Mouse (Mus musculus) neural tube, embryonic 14.5 days (tissue): ENCODE results near the gene Rnf144a. TPM values are rescaled to one million over a fixed set of nuclear protein-coding genes. Genes with fewer than 3 reads are reported as not detected.
A peak's percentile ranks its signal among the peaks of the same experiment; 100 is the strongest.

Experiments used
- ATAC-seq: fragments of 200-750 bp; cut with Nextera tagmentation; 2 replicates; pipeline ENCODE4 v1.8.0; 2017; ENCODE audit warnings: low read depth, mild to moderate bottlenecking, moderate TSS enrichment, moderate library complexity
- H3K27ac ChIP-seq: fragments of 300-500 bp; sonication (generic); 2 replicates; pipeline ENCODE4 v1.5.1; 2014; ENCODE audit warnings: low read depth, mild to moderate bottlenecking, control low read depth, low read length, moderate library complexity, mixed read lengths
- H3K27me3 ChIP-seq: fragments of 300-500 bp; sonication (generic); 2 replicates; pipeline ENCODE4 v1.6.1; 2014; ENCODE audit warnings: low read length; ENCODE audit not compliant: control insufficient read depth, insufficient read depth
- H3K36me3 ChIP-seq: fragments of 300-500 bp; sonication (generic); 2 replicates; pipeline ENCODE4 v1.6.1; 2014; ENCODE audit warnings: low read length, mixed read lengths; ENCODE audit not compliant: control insufficient read depth, insufficient read depth
- H3K4me1 ChIP-seq: fragments of 300-500 bp; sonication (generic); 2 replicates; pipeline ENCODE4 v1.6.1; 2014; ENCODE audit warnings: low read length; ENCODE audit not compliant: control insufficient read depth, insufficient read depth
- H3K4me2 ChIP-seq: fragments of 300-500 bp; sonication (generic); 2 replicates; pipeline ENCODE4 v1.6.1; 2014; ENCODE audit warnings: mild to moderate bottlenecking, low read depth, low read length, control low read depth
- H3K4me3 ChIP-seq: fragments of 300-500 bp; sonication (generic); 2 replicates; pipeline ENCODE4 v1.5.1; 2014; ENCODE audit warnings: low read depth, low read length, control low read depth, mixed read lengths
- H3K9ac ChIP-seq: fragments of 300-500 bp; sonication (generic); replicated peaks from 2 replicates; pipeline ENCODE4 v1.6.1; 2014; ENCODE audit warnings: low read depth, mild to moderate bottlenecking, control low read depth, low read length, mixed read lengths
- H3K9me3 ChIP-seq: fragments of 300-500 bp; sonication (generic); 2 replicates; pipeline ENCODE4 v1.6.1; 2016; ENCODE audit warnings: low read length; ENCODE audit not compliant: control insufficient read depth
- WGBS: fragments of 180-500 bp; shearing (Covaris S2); extraction: QIAGEN DNeasy Blood & Tissue Kit; methylation state at CpG from one replicate; pipeline ENCODE4 v1.1.7; 2014; 5-methylcytosine and 5-hydroxymethylcytosine counted together
- polyA plus RNA-seq: library from polyadenylated mRNA; unstranded; fragments of >200 nt; fragmentation: Nextera tagmentation; extraction: Ambion mirVana; gene quantifications from 2 replicates; pipeline ENCODE4 v1.2.1, GENCODE M21; 2014

Rnf144a gene
- polyA plus RNA-seq, 1 experiment from 2014 or later = 24.1 TPM

DNA sequence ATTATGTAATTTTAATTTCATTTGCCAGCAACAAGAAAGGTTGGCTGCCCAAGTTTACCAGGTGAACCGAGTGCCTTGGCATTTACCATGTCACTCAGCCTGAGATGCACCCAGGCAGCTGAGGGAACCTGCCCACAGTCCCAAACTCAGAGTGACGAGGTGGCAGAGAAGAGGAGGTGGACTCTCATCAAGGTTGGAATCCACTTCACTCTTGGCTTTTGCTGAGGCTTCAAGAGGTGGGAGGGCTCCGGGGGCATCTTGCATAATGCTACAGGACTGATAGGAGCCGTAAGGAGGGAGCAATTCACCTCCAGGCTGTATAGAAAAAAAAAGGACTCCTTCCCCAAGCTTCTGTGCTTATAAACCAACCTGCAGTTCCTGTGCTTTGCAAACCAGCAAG, 48.7 kb downstream of the Rnf144a start:
- no peak for ATAC-seq
- no peak overlapping the region for H3K27ac ChIP-seq
- no peak overlapping the region for H3K9ac ChIP-seq
- H3K36me3 ChIP-seq = no peaks in the 10 kb centered on the region
- H3K4me3 ChIP-seq = no peak overlapping the region
- H3K9me3 ChIP-seq = no peaks in the 10 kb centered on the region
- peaks cover 15% of the 10 kb centered on the region for H3K4me1 ChIP-seq
- no peaks in the 10 kb centered on the region for H3K27me3 ChIP-seq
- WGBS = 91% methylated on average over 4 of the region's 4 CpGs
- no peak overlapping the region for H3K4me2 ChIP-seq

DNA sequence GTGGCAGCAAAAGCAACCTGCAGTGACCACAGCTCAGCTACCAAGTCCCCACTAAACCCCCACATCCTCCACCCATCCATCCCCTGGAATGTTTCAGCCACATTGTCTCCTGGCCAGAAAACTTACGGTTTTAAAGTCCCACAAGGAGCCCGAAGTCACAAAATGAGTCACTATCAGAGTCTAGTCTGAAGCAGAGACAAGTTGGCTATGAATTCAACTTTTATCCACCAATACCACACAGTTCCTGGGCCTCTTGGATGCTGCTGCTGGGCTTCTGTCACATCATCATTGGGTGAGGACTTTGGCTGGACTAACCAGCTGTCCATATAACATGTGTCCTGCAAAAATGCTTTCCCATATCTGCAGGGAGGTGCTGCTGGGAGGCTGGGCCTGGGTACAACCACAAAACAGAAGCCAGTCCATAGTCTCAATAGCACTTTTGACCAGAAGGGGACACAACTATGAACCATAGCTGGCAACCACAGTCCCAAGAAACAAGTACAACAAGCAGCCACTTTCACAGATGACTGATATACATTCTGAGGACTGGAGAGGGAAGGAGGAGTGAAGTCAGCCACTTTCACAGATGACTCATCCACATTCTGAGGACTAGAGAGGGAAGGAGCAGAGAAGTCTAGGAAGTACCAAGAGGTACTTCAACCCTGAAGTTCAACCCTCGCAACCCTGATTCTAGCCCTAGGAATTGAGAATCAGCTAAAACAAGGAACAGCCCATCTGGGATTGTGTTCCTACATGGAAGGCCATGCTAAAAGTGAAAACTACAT, 49.3 kb downstream of the Rnf144a start:
- Histone ChIP-seq H3K36me3 (no peaks in the 10 kb centered on the region), H3K27ac (no peak overlapping the region), H3K4me3 (no peak overlapping the region), H3K9me3 (no peaks in the 10 kb centered on the region), H3K27me3 (no peaks in the 10 kb centered on the region), H3K4me2 (no peak overlapping the region), H3K4me1 (peaks cover 20% of the 10 kb centered on the region), H3K9ac (no peak overlapping the region)
- 95% methylated on average over 3 of the region's 3 CpGs for WGBS
- no peak for ATAC-seq

DNA sequence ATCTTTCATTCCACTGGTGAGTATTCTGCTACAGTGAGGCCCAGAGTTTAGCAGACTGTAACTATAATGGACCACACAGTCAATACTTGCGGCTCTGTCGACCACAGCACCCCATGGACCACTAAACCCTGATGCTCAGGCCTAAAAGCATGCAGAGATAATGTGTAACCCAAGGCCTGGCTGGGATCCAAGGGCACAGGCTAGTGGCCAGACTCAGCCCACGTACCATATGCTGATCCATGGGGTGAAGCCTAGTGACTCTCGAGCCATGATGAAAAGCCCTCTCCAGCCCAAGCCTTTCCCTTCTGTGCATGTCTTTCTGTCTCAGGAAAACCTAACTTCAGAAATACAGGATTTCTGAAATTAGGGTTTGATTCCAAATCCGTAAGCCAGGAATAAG, 50.2 kb downstream of the Rnf144a start:
- Histone ChIP-seq H3K9me3 (no peaks in the 10 kb centered on the region), H3K36me3 (no peaks in the 10 kb centered on the region), H3K27ac (no peak overlapping the region), H3K9ac (no peak overlapping the region), H3K27me3 (no peaks in the 10 kb centered on the region), H3K4me2 (no peak overlapping the region), H3K4me3 (no peak overlapping the region), H3K4me1 (peaks cover 15% of the 10 kb centered on the region)
- 80% methylated on average over 5 of the region's 5 CpGs for WGBS
- no peak for ATAC-seq

DNA sequence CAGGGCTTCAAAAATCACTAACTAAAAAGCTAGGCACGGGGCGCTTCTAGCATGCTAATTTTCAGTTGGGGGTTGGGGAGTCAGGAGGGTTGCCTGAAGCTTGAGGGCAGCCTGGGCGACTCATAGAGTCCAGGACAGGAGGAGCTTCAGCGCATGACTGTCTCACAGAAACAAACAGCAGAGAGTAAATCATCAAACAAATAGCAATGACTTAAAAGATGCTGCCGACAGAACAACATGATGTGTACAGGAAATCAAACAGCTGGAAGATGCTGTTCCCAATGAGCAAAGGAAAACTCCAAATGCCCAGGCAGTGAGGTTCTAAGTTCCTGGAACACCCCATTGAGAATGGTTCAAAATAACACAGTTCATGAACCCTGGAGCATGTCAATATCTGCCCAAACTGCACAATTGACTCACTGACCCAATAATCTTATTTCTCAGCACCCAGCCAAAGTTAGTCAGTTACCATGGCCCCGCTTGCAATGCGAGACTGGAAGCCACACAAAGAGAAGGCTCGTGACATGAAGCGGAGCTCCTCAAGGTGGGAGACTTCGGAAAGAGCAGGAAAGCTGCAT, 54.0 kb downstream of the Rnf144a start:
- WGBS = 60% methylated on average over 10 of the region's 10 CpGs
- H3K4me3 ChIP-seq = no peak overlapping the region
- no peak overlapping the region for H3K4me2 ChIP-seq
- H3K9ac ChIP-seq = no peak overlapping the region
- peaks cover 9% of the 10 kb centered on the region; the same call in 1 of the 2 replicates for H3K4me1 ChIP-seq
- H3K27me3 ChIP-seq = no peaks in the 10 kb centered on the region
- H3K36me3 ChIP-seq = no peaks in the 10 kb centered on the region
- no peaks in the 10 kb centered on the region for H3K9me3 ChIP-seq
- no peak overlapping the region for H3K27ac ChIP-seq
- no peak for ATAC-seq

DNA sequence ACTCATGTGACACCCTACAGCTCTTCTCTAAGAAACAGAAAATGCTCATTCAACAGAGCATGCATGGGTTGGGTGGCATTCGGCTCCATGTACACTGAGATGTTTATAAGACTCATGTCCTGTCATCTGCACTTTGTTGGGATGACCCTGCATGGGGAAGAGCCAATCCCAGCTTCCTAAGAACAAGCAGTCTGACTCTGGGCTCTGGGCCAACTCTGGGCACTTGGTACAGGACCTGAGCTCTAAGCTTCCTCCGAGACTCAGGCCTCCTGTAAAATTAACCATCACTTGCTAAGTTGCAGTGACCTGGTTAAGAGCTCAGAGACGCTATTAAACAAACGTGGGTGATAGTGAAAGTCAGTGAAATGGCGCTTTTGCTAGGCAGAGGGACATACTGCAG, 55.2 kb downstream of the Rnf144a start:
- no peak overlapping the region for H3K9ac ChIP-seq
- no peaks in the 10 kb centered on the region for H3K27me3 ChIP-seq
- H3K4me2 ChIP-seq = no peak overlapping the region
- no peak overlapping the region for H3K27ac ChIP-seq
- 77% methylated on average over 5 of the region's 5 CpGs for WGBS
- peaks cover 6% of the 10 kb centered on the region; the same call in 1 of the 2 replicates for H3K4me1 ChIP-seq
- no peaks in the 10 kb centered on the region for H3K9me3 ChIP-seq
- no peak for ATAC-seq
- no peaks in the 10 kb centered on the region for H3K36me3 ChIP-seq
- H3K4me3 ChIP-seq = no peak overlapping the region

DNA sequence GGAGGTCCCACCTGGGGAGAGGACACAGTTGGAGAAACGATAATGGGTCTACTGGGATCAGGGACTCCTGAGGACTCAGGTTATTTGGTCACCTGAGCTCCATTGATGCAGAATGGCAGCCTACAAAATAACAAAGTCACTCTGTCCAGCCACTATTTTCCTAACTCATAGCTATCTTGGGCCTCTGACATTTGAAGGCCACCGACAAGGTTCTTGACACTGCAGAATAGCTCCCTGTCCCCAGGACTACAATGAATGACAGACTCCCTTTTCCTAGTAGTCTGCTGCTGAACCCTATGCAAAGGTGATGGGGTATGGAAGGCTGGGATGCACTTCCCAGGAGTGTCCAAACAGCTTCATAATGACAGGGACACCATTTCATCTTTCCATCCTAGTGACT, 55.8 kb downstream of the Rnf144a start:
- no peak overlapping the region for H3K27ac ChIP-seq
- H3K9ac ChIP-seq = no peak overlapping the region
- H3K4me1 ChIP-seq = peaks cover 6% of the 10 kb centered on the region; the same call in 1 of the 2 replicates
- H3K27me3 ChIP-seq = no peaks in the 10 kb centered on the region
- WGBS = 94% methylated on average over 2 of the region's 2 CpGs
- no peak overlapping the region for H3K4me3 ChIP-seq
- no peak for ATAC-seq
- no peaks in the 10 kb centered on the region for H3K9me3 ChIP-seq
- H3K36me3 ChIP-seq = no peaks in the 10 kb centered on the region
- no peak overlapping the region for H3K4me2 ChIP-seq

DNA sequence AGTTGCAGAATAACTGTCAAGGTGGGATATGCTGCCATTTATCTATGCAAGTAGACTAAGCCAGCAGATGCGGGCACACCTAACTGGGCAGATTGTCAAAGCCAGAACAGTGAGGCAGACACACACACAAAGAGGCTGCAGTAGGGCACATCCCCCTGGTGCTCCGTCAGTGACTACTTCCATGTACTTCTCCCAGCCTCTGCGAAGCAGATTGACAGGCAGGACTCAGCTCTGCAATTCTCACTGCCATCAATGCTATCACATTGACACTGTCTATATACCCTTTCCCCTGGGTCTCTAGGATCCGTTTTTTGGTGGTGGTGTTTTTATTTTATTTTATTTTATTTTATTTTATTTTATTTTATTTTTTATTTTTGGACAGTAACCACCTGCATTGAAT, 57.8 kb downstream of the Rnf144a start:
- Histone ChIP-seq H3K4me1 (peaks cover 6% of the 10 kb centered on the region; the same call in 1 of the 2 replicates), H3K9ac (no peak overlapping the region), H3K4me2 (no peak overlapping the region), H3K27me3 (no peaks in the 10 kb centered on the region), H3K9me3 (no peaks in the 10 kb centered on the region), H3K36me3 (no peaks in the 10 kb centered on the region), H3K27ac (no peak overlapping the region), H3K4me3 (no peak overlapping the region)
- 84% methylated on average over 4 of the region's 4 CpGs for WGBS
- ATAC-seq = no peak

DNA sequence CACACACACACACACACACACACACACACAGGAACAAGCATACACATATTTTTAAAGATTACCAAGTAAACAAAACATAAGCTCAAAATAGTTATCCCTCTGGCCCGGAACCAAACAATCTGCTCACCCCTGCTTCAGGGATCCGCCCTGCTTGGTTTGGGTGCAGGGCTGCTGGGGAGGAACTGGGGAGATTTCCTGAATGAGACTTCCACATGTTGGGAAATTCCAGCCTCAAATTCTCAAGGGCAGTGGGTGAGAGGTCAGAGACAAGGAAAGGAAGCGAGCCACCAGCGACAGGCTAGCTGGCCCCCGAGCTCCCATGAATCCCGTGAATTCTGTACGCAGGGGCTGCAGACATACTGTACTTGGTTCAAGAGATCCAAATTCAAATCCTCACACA, 58.9 kb downstream of the Rnf144a start:
- no peak for ATAC-seq
- Histone ChIP-seq H3K4me2 (no peak overlapping the region), H3K4me3 (no peak overlapping the region), H3K9me3 (no peaks in the 10 kb centered on the region), H3K27ac (no peak overlapping the region), H3K4me1 (peaks cover 3% of the 10 kb centered on the region; the same call in 1 of the 2 replicates), H3K36me3 (no peaks in the 10 kb centered on the region), H3K9ac (no peak overlapping the region), H3K27me3 (no peaks in the 10 kb centered on the region)
- 69% methylated on average over 7 of the region's 7 CpGs for WGBS

DNA sequence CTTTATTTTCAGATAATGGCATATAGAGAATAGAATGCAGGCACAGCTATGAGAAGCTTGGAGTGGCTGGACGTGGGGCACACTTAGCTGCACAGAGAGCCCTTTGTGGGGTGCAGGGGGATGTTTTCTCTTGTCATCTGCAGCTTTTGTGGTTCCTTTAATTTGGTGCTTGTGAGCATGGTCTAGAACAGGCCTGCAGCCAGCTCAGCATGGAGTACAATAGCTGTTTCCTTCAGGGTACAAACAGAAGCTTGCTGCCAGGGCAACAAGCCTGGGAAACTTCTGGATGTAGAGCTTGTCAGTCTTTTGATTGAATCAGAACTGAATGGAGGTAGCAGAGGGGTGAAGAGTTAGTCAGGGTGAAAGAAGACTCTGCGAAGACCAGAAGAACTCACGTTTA, 63.7 kb downstream of the Rnf144a start:
- Histone ChIP-seq H3K9ac (no peak overlapping the region), H3K27me3 (no peaks in the 10 kb centered on the region), H3K4me1 (no peaks in the 10 kb centered on the region), H3K27ac (no peak overlapping the region), H3K4me3 (no peak overlapping the region), H3K4me2 (no peak overlapping the region), H3K36me3 (no peaks in the 10 kb centered on the region), H3K9me3 (no peaks in the 10 kb centered on the region)
- 50% methylated on average over 3 of the region's 3 CpGs for WGBS
- ATAC-seq = peak; percentile 38; the same call in 1 of the 2 replicates
